ENCODE assay signal across 15 mouse cellular contexts in genomic region chr12:79490626-79491025, GRCm38 (mm10).
"Had no signal": no experiment of that assay in that cellular context is flagged by ENCODE, and none has a peak within 500 bp of the region (broad histone marks: within the 10 kb centered on the region; RNA-seq: fewer than 3 reads in every experiment).

No protein-coding gene starts in this region.

- H3K27me3 ChIP-seq: megakaryocyte, embryonic 14.5 days; midbrain, embryonic 13.5 days; midbrain, embryonic 15.5 days; neural tube, embryonic 12.5 days; stomach, embryonic 15.5 days had no signal

- H3K36me3 ChIP-seq: midbrain, embryonic 13.5 days; midbrain, embryonic 15.5 days; neural tube, embryonic 12.5 days; stomach, embryonic 15.5 days had no signal

- H3K27ac ChIP-seq: macrophage; midbrain, embryonic 13.5 days; midbrain, embryonic 15.5 days; neural tube, embryonic 12.5 days; stomach, embryonic 15.5 days; stomach, postnatal 0 days had no signal

- DNase-seq: lung, adult 18-20 months; lung, embryonic 14.5 days; lung, postnatal 10 days; right cerebral cortex, postnatal 14 days; thymus, adult 2 months; thymus, postnatal 25 days; thymus, postnatal 4 days had no signal

- H3K9me3 ChIP-seq: megakaryocyte, embryonic 14.5 days; midbrain, embryonic 13.5 days; midbrain, embryonic 15.5 days; neural tube, embryonic 12.5 days; stomach, embryonic 15.5 days had no signal

- H3K4me1 ChIP-seq: midbrain, embryonic 13.5 days; midbrain, embryonic 15.5 days; neural tube, embryonic 12.5 days; stomach, embryonic 15.5 days had no signal

- H3K9ac ChIP-seq: lung, embryonic 14.5 days; midbrain, embryonic 13.5 days; midbrain, embryonic 15.5 days; neural tube, embryonic 12.5 days; stomach, embryonic 15.5 days had no signal

- ATAC-seq: midbrain, embryonic 13.5 days; midbrain, embryonic 15.5 days had no signal

- H3K4me3 ChIP-seq: megakaryocyte, embryonic 14.5 days; midbrain, embryonic 13.5 days; midbrain, embryonic 15.5 days; neural tube, embryonic 12.5 days; stomach, embryonic 15.5 days had no signal

- H3K4me2 ChIP-seq: lung, embryonic 14.5 days; midbrain, embryonic 11.5 days; midbrain, embryonic 13.5 days; midbrain, embryonic 15.5 days; neural tube, embryonic 12.5 days; stomach, embryonic 15.5 days had no signal
